Mouse (Mus musculus): ENCODE results near the gene Ddi2.

The Ddi2 gene

GRCm38 (mm10) chr4:141750826-141751225, 27.6 kb upstream of the Ddi2 start:
- Histone ChIP-seq H3K27me3 (ENCODE audit: insufficient read depth, low read length) (no peaks in the 10 kb centered on the region; the same call in 1 of the 2 replicates), H3K36me3 (ENCODE audit: insufficient read depth, low read length) (no peaks in the 10 kb centered on the region), H3K4me1 (replicated peaks; ENCODE audit: low read depth, low read length) (peaks cover 41% of the 10 kb centered on the region), H3K9me3 (ENCODE audit: low read length) (no peaks in the 10 kb centered on the region), H3K4me3 (replicated peaks; ENCODE audit: low read length) (no peak overlapping the region)
- TF ChIP-seq CTCF (conservative IDR thresholded peaks at IDR 0.05; ENCODE audit: low read length): no peak
- no peak for TF ChIP-seq NANOG (IDR thresholded peaks at IDR 0.05; ENCODE audit: borderline replicate concordance, low read length)
- no peak for TF ChIP-seq POU5F1 (IDR thresholded peaks at IDR 0.05; ENCODE audit: borderline replicate concordance, low read length)

GRCm38 (mm10) chr4:141749557-141749956, 26.3 kb upstream of the Ddi2 start:
- no peak overlapping the region for H3K4me3 ChIP-seq (replicated peaks; ENCODE audit: low read length)
- H3K4me1 ChIP-seq (replicated peaks; ENCODE audit: low read depth, low read length): peaks cover 47% of the 10 kb centered on the region
- no peaks in the 10 kb centered on the region for H3K9me3 ChIP-seq (ENCODE audit: low read length)
- TF ChIP-seq POU5F1 (IDR thresholded peaks at IDR 0.05; ENCODE audit: borderline replicate concordance, low read length): no peak
- TF ChIP-seq NANOG (IDR thresholded peaks at IDR 0.05; ENCODE audit: borderline replicate concordance, low read length): no peak
- TF ChIP-seq CTCF (conservative IDR thresholded peaks at IDR 0.05; ENCODE audit: low read length): no peak
- H3K36me3 ChIP-seq (ENCODE audit: insufficient read depth, low read length): no peaks in the 10 kb centered on the region
- H3K27me3 ChIP-seq (ENCODE audit: insufficient read depth, low read length): no peaks in the 10 kb centered on the region; the same call in 1 of the 2 replicates

DNA sequence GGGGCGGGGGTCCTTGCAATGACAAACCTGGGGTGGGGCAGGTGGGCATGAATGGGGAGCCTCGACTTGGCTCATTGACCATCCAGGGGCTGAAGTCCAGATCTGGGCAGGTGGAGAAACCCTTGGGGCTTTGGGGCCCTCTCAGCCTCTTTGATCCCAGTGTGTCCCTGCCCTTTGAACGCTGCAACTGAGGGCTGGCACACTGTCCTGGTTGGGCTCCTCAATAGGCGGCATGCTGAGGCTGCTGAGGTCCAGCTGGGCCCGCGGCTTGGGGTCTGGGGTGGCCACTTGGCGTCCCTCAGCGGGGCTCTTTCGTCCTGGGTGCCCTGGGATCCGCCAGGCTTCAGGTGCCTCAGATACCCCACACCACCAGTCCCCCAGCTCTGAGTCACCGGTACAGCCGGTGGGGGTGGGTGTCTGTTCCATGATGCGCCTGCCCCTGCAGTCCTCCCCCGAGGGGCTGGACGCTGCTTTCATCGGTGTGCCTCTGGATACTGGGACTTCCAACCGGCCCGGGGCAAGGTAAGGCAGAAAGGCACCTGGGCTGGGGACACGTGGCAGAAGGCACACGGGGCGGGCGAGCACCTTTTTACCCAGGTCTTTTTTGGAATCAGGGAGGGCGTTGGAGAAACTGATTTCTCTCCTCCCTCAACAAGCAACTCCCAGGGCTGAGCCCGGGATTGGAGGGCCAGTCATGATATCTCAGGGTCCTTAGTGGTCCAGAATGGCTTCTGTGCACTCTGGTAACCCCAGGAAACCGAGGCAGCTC, 23.5 kb upstream of the Ddi2 start, which contains the start of gene Agmat:
Gene Agmat, plus strand, starts transcription at position 95 of the 769 bp plus-strand sequence.
- no peaks in the 10 kb centered on the region; the same call in 1 of the 2 replicates for H3K27me3 ChIP-seq (ENCODE audit: insufficient read depth, low read length)
- 0 out of 2 replicates have a peak, but pooled peaks cover 3% of the 10 kb centered on the region for H3K9me3 ChIP-seq (ENCODE audit: low read length)
- TF ChIP-seq CTCF (conservative IDR thresholded peaks at IDR 0.05; ENCODE audit: low read length) (no peak), POU5F1 (IDR thresholded peaks at IDR 0.05; ENCODE audit: borderline replicate concordance, low read length) (no peak), NANOG (IDR thresholded peaks at IDR 0.05; ENCODE audit: borderline replicate concordance, low read length) (no peak)

DNA sequence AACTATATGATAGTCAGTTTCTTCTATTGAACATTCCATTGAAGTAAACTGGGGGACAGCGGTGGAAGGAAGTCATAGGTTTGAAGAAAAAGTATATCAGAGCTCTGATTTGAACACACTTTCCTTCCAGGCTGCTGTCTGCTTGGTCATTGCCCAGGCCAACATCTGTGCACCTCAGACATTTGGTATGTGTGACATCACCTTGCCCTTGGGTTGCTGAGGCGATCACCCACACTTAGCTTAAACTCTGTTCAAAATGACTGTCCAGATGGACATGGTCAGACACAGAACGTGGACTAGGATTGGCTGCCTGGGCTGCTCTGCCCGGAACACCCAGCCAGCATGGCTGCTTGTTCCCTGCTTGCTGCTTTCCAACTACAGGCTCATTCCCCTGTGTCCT, 19.2 kb upstream of the Ddi2 start:
- H3K4me3 ChIP-seq (replicated peaks; ENCODE audit: low read length): no peak overlapping the region

More for the DNA sequence above, 23.5 kb upstream of the Ddi2 start, which contains the start of gene Agmat:
- Histone ChIP-seq H3K4me3 (replicated peaks; ENCODE audit: low read length) (peak within 1 kb of the TSS; percentile 75), H3K4me1 (replicated peaks; ENCODE audit: low read depth, low read length) (peaks cover 47% of the 10 kb centered on the region), H3K36me3 (ENCODE audit: insufficient read depth, low read length) (no peaks in the 10 kb centered on the region)

DNA sequence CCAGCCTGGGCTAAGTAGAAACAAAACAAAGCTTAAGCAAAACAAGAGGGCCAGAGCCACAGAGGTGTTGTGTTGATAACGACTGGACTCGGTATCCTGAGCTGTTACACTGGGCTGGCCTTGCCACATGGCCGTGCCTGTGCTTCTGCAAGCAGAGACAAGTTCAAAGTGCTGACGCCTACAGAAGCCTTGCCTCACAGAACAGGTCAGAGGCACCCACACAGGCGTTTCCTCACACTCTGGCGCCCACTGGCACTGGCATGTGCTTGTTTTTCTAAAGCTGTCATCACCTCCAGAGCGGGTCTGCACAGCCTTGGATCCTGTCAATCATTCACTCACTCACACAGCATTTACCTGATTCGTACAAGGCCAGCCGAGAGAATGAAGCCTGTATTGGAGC, 18.6 kb upstream of the Ddi2 start:
- Histone ChIP-seq H3K4me1 (replicated peaks; ENCODE audit: low read depth, low read length) (peaks cover 32% of the 10 kb centered on the region), H3K9me3 (ENCODE audit: low read length) (0 out of 2 replicates have a peak, but pooled peaks cover 3% of the 10 kb centered on the region), H3K27me3 (ENCODE audit: insufficient read depth, low read length) (no peaks in the 10 kb centered on the region; the same call in 1 of the 2 replicates), H3K36me3 (ENCODE audit: insufficient read depth, low read length) (no peaks in the 10 kb centered on the region), H3K4me3 (replicated peaks; ENCODE audit: low read length) (no peak overlapping the region)
- no peak for TF ChIP-seq POU5F1 (IDR thresholded peaks at IDR 0.05; ENCODE audit: borderline replicate concordance, low read length)
- no peak for TF ChIP-seq CTCF (conservative IDR thresholded peaks at IDR 0.05; ENCODE audit: low read length)
- TF ChIP-seq NANOG (IDR thresholded peaks at IDR 0.05; ENCODE audit: borderline replicate concordance, low read length): no peak

More for the DNA sequence above, 19.2 kb upstream of the Ddi2 start:
- TF ChIP-seq POU5F1 (IDR thresholded peaks at IDR 0.05; ENCODE audit: borderline replicate concordance, low read length): no peak
- TF ChIP-seq NANOG (IDR thresholded peaks at IDR 0.05; ENCODE audit: borderline replicate concordance, low read length): no peak
- TF ChIP-seq CTCF (conservative IDR thresholded peaks at IDR 0.05; ENCODE audit: low read length): no peak
- Histone ChIP-seq H3K4me1 (replicated peaks; ENCODE audit: low read depth, low read length) (peaks cover 37% of the 10 kb centered on the region), H3K27me3 (ENCODE audit: insufficient read depth, low read length) (no peaks in the 10 kb centered on the region; the same call in 1 of the 2 replicates), H3K9me3 (ENCODE audit: low read length) (0 out of 2 replicates have a peak, but pooled peaks cover 3% of the 10 kb centered on the region), H3K36me3 (ENCODE audit: insufficient read depth, low read length) (no peaks in the 10 kb centered on the region)

- TF ChIP-seq POU5F1 (IDR thresholded peaks at IDR 0.05; ENCODE audit: borderline replicate concordance, low read length) (no peak), CTCF (conservative IDR thresholded peaks at IDR 0.05; ENCODE audit: low read length) (no peak), NANOG (IDR thresholded peaks at IDR 0.05; ENCODE audit: borderline replicate concordance, low read length) (no peak)
- H3K4me3 ChIP-seq (replicated peaks; ENCODE audit: low read length): no peak overlapping the region
- no peaks in the 10 kb centered on the region for H3K36me3 ChIP-seq (ENCODE audit: insufficient read depth, low read length)
These were observed 14.8 kb upstream of the Ddi2 start for GRCm38 (mm10) chr4:141738015-141738414.

GRCm38 (mm10) chr4:141736856-141737255, 13.6 kb upstream of the Ddi2 start:
- Histone ChIP-seq H3K4me3 (replicated peaks; ENCODE audit: low read length) (no peak overlapping the region), H3K36me3 (ENCODE audit: insufficient read depth, low read length) (no peaks in the 10 kb centered on the region), H3K4me1 (replicated peaks; ENCODE audit: low read depth, low read length) (peaks cover 31% of the 10 kb centered on the region), H3K9me3 (ENCODE audit: low read length) (no peaks in the 10 kb centered on the region), H3K27me3 (ENCODE audit: insufficient read depth, low read length) (no peaks in the 10 kb centered on the region)
- TF ChIP-seq POU5F1 (IDR thresholded peaks at IDR 0.05; ENCODE audit: borderline replicate concordance, low read length) (no peak), CTCF (conservative IDR thresholded peaks at IDR 0.05; ENCODE audit: low read length) (no peak), NANOG (IDR thresholded peaks at IDR 0.05; ENCODE audit: borderline replicate concordance, low read length) (no peak)

More at GRCm38 (mm10) chr4:141738015-141738414, 14.8 kb upstream of the Ddi2 start:
- Histone ChIP-seq H3K4me1 (replicated peaks; ENCODE audit: low read depth, low read length) (peaks cover 32% of the 10 kb centered on the region), H3K27me3 (ENCODE audit: insufficient read depth, low read length) (no peaks in the 10 kb centered on the region), H3K9me3 (ENCODE audit: low read length) (no peaks in the 10 kb centered on the region)

DNA sequence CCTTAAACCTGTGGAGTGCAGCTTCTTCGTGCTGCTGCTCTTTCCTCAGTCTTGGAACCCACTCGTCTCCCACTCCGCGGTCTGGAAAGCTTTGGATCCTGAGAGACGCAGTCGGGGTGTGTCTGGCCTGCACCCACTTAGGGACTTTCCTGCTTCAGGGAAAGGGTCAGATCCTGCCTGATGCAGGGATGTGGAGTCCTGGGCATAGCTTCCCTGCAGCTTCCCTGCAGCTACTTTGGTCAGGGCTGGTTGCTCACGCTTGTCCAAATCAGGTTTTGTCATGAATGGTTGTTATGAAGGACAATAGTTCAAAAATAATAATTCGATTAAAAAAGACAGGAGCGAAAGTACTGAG, 12.0 kb upstream of the Ddi2 start:
- H3K27me3 ChIP-seq (ENCODE audit: insufficient read depth, low read length): no peaks in the 10 kb centered on the region
- peak overlapping the region; percentile 72 for H3K4me3 ChIP-seq (replicated peaks; ENCODE audit: low read length)
- no peaks in the 10 kb centered on the region for H3K9me3 ChIP-seq (ENCODE audit: low read length)
- no peaks in the 10 kb centered on the region for H3K36me3 ChIP-seq (ENCODE audit: insufficient read depth, low read length)
- no peak for TF ChIP-seq NANOG (IDR thresholded peaks at IDR 0.05; ENCODE audit: borderline replicate concordance, low read length)
- no peak for TF ChIP-seq CTCF (conservative IDR thresholded peaks at IDR 0.05; ENCODE audit: low read length)
- no peak for TF ChIP-seq POU5F1 (IDR thresholded peaks at IDR 0.05; ENCODE audit: borderline replicate concordance, low read length)
- peaks cover 37% of the 10 kb centered on the region for H3K4me1 ChIP-seq (replicated peaks; ENCODE audit: low read depth, low read length)

All from E14TG2a.4 (cell line).